Mouse (Mus musculus) ES-E14 (cell line): ENCODE measurements at regions not wholly inside any gene's neighbourhood (a gene's known extent, or its start where the extent isn't known, plus 50 kb on each side); places are given as distances from the start of the nearest gene placed in this dataset.

Experiments
- CHD2 ChIP-seq: IDR thresholded peaks from 2 replicates; pipeline ENCODE4 v1.6.1; 2014; ENCODE audit warnings: mild to moderate bottlenecking, low read depth, low read length, inconsistent platforms
- HCFC1 ChIP-seq: IDR thresholded peaks from 2 replicates; pipeline ENCODE4 v1.6.1; 2012; ENCODE audit warnings: low read length, inconsistent platforms, borderline replicate concordance; ENCODE audit not compliant: insufficient read depth
- MAFK ChIP-seq: IDR thresholded peaks from 2 replicates; pipeline ENCODE4 v1.6.1; 2014; ENCODE audit warnings: mild to moderate bottlenecking, low read depth, low read length, inconsistent platforms; ENCODE audit not compliant: insufficient read depth
- ZC3H11A ChIP-seq: IDR thresholded peaks from 2 replicates; pipeline ENCODE4 v1.6.1; 2012; ENCODE audit warnings: low read depth, mild to moderate bottlenecking, inconsistent platforms, low read length, borderline replicate concordance
- ZNF384 ChIP-seq: IDR thresholded peaks from 2 replicates; pipeline ENCODE4 v1.6.1; 2012; ENCODE audit warnings: low read depth, low read length, inconsistent platforms

DNA sequence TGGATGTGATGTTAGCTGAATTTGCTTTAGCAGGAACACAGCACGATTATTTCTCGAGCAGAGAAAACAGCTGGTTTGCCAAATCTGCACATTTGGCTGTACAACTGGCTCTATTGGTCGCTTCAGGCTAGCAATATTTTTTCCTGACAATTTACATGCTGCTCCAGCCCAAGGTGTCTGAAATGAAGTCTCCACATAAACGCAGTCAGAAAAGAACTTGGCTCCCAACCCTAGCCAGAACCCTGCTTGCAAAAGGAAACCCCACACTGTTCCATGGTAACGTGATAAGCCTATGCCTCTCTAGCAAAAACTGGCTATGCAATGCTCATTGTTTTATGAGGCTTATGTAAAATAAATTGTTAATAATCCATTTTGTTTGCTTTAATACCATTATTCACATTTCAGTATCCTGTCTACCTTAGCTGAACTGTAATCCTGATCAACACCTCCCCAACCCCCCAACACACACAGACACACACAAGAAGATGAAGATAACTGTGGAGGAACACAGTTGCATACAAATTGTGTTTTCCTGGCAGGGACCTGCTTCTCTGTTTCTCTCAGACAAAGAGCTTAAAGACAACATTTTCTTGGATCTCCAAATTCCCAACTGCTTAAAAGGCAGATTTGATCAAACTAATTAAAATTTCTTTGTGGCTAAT lies 79.3 kb upstream of the Chl1 start:
- no peak for TF ChIP-seq MAFK
- no peak for TF ChIP-seq CHD2
- TF ChIP-seq HCFC1: no peak
- TF ChIP-seq ZNF384: no peak
- TF ChIP-seq ZC3H11A: no peak
